In the genomic region with DNA sequence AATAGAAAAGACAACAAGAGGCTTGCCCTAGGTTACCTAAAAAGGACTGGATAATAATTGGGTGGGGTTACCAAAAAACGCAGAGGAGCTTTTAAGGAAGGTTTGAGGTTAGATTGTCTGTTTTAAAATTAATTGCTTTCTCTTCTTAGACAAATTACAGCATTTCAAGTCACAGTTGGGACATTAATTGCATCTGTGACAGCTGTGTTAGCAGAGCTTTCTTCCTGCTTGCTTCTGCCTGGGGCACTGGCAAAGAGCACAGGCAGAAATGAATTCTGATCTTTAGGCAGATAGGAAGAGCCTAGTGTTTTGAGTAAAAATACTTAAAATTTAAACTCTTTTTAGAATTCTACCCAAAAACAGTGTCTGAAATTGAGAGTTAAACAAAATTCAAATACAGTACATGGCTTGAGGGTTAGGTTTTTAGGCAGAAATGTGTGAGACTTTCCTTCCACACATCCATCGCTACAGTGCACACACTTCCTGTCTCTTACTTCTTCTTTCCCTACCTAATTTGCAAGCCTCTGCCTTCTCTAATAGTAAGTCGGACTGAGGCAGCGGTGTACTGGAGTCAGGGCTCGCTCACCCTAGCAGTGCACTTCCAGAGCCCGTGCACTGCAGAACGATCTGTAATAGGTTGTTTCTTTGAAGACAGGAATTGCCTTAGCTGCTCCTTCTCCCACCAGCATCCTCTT, we compare ENCODE assay signal across 12 mouse cellular contexts. TPM values are rescaled to one million over a fixed set of nuclear protein-coding genes. Genes with fewer than 3 reads are reported as not detected.
DNase-seq lines count a peak whose midpoint lies in the region; ATAC-seq and TF ChIP-seq lines count a peak whose summit lies in the region.
"Had no signal": no experiment of that assay in that cellular context is flagged by ENCODE, and none has a peak within 500 bp of the region (broad histone marks: within the 10 kb centered on the region; RNA-seq: fewer than 3 reads in every experiment).

No protein-coding gene starts in this region.

- no peak overlapping the region for H3K4me2 ChIP-seq in embryonic facial prominence, embryonic 12.5 days (replicated peaks)
- peak overlapping the region; percentile 38 for H3K4me2 ChIP-seq in liver, postnatal 0 days (ENCODE audit: low read depth, low read length)
- no peak overlapping the region for H3K4me2 ChIP-seq in midbrain, postnatal 0 days (ENCODE audit: low read depth, low read length, poor library complexity, severe bottlenecking)
- H3K4me2 ChIP-seq: neural tube, embryonic 15.5 days had no signal

- DNase-seq in embryonic facial prominence, embryonic 10.5 days (ENCODE audit: low spot score) = no peak
- DNase-seq in liver, postnatal 0 days = no peak
- DNase-seq in liver = no peak
- peak; percentile 27 for DNase-seq in midbrain, postnatal 0 days (ENCODE audit: low spot score)
- DNase-seq in urinary bladder, postnatal 4 days (ENCODE audit: low spot score in 2 of 2) = no peak
- no peak for DNase-seq in gastrocnemius, postnatal 14 days
- DNase-seq: adrenal gland, adult 8-10 months; lung, postnatal 14 days; right cerebral cortex, postnatal 25 days had no signal

- H3K27ac ChIP-seq in embryonic facial prominence, embryonic 12.5 days = 0 out of 2 replicates have a peak overlapping the region, but pooled peaks have one; percentile 6
- no peak overlapping the region for H3K27ac ChIP-seq in embryonic facial prominence, embryonic 10.5 days (replicated peaks)
- H3K27ac ChIP-seq in liver, postnatal 0 days (ENCODE audit: low read depth) = peak overlapping the region; percentile 46
- H3K27ac ChIP-seq in midbrain, postnatal 0 days (ENCODE audit: low read depth, low read length) = no peak overlapping the region
- H3K27ac ChIP-seq: neural tube, embryonic 15.5 days had no signal

- no peaks in the 10 kb centered on the region for H3K9me3 ChIP-seq in embryonic facial prominence, embryonic 12.5 days
- H3K9me3 ChIP-seq in embryonic facial prominence, embryonic 10.5 days = no peaks in the 10 kb centered on the region
- no peaks in the 10 kb centered on the region for H3K9me3 ChIP-seq in liver, postnatal 0 days (ENCODE audit: low read length)
- H3K9me3 ChIP-seq in midbrain, postnatal 0 days (ENCODE audit: low read length) = no peaks in the 10 kb centered on the region
- H3K9me3 ChIP-seq: neural tube, embryonic 15.5 days had no signal

- no peaks in the 10 kb centered on the region for H3K27me3 ChIP-seq in embryonic facial prominence, embryonic 12.5 days
- no peaks in the 10 kb centered on the region for H3K27me3 ChIP-seq in embryonic facial prominence, embryonic 10.5 days (replicated peaks; ENCODE audit: low read depth, poor library complexity, severe bottlenecking)
- no peaks in the 10 kb centered on the region for H3K27me3 ChIP-seq in liver, postnatal 0 days (ENCODE audit: insufficient read depth, low read length)
- no peaks in the 10 kb centered on the region for H3K27me3 ChIP-seq in midbrain, postnatal 0 days (ENCODE audit: insufficient read depth, low read length)
- H3K27me3 ChIP-seq: neural tube, embryonic 15.5 days had no signal

- 36% methylated on average over 7 of the region's 7 CpGs for WGBS in embryonic facial prominence, embryonic 12.5 days
- 53% methylated on average over 7 of the region's 7 CpGs for WGBS in embryonic facial prominence, embryonic 10.5 days
- 38% methylated on average over 7 of the region's 7 CpGs for WGBS in liver, postnatal 0 days (ENCODE audit: insufficient replicate concordance)
- WGBS in midbrain, postnatal 0 days = 54% methylated on average over 7 of the region's 7 CpGs

- TF ChIP-seq CTCF in liver, postnatal 0 days (IDR thresholded peaks at IDR 0.05; ENCODE audit: low read depth) = no peak
- TF ChIP-seq CTCF in midbrain, postnatal 0 days (IDR thresholded peaks at IDR 0.05) = no peak

- ATAC-seq in embryonic facial prominence, embryonic 12.5 days (ENCODE audit: insufficient number of reproducible peaks, insufficient read depth, low FRiP score, low TSS enrichment) = no peak
- 0 out of 2 replicates have a peak, but pooled peaks have one; percentile 21 for ATAC-seq in liver, postnatal 0 days
- ATAC-seq in common myeloid progenitor, adult 5-6 weeks (replicated peaks; ENCODE audit: low read depth, poor library complexity, severe bottlenecking) = peak; percentile 42
- no peak for ATAC-seq in midbrain, postnatal 0 days (ENCODE audit: low FRiP score)

- H3K9ac ChIP-seq in embryonic facial prominence, embryonic 12.5 days = no peak overlapping the region
- H3K9ac ChIP-seq in liver, postnatal 0 days (replicated peaks) = no peak overlapping the region
- H3K9ac ChIP-seq in midbrain, postnatal 0 days (replicated peaks; ENCODE audit: low read length, poor library complexity, severe bottlenecking) = no peak overlapping the region
- H3K9ac ChIP-seq: neural tube, embryonic 15.5 days had no signal

- H3K4me1 ChIP-seq in embryonic facial prominence, embryonic 12.5 days = peaks cover 42% of the 10 kb centered on the region
- peaks cover 48% of the 10 kb centered on the region for H3K4me1 ChIP-seq in embryonic facial prominence, embryonic 10.5 days
- peaks cover 23% of the 10 kb centered on the region for H3K4me1 ChIP-seq in liver, postnatal 0 days (ENCODE audit: insufficient read depth)
- H3K4me1 ChIP-seq in midbrain, postnatal 0 days (ENCODE audit: insufficient read depth, low read length) = no peaks in the 10 kb centered on the region; the same call in 1 of the 2 replicates

- TF ChIP-seq EP300 in liver, postnatal 0 days (IDR thresholded peaks at IDR 0.05; ENCODE audit: low read depth) = no peak

- no peak overlapping the region for H3K4me3 ChIP-seq in embryonic facial prominence, embryonic 12.5 days
- H3K4me3 ChIP-seq in embryonic facial prominence, embryonic 10.5 days = no peak overlapping the region
- no peak overlapping the region for H3K4me3 ChIP-seq in liver, postnatal 0 days (ENCODE audit: low read depth, low read length)
- no peak overlapping the region for H3K4me3 ChIP-seq in midbrain, postnatal 0 days (ENCODE audit: low read depth, low read length)
- H3K4me3 ChIP-seq: neural tube, embryonic 15.5 days had no signal

- intact Hi-C loops in gastrocnemius, postnatal 14 days (cut with DNase I; ENCODE audit: low total_unique reads) = no loop called here

- peaks cover 9% of the 10 kb centered on the region for H3K36me3 ChIP-seq in embryonic facial prominence, embryonic 12.5 days
- peaks cover 12% of the 10 kb centered on the region for H3K36me3 ChIP-seq in embryonic facial prominence, embryonic 10.5 days (replicated peaks)
- 0 out of 2 replicates have a peak, but pooled peaks cover 5% of the 10 kb centered on the region for H3K36me3 ChIP-seq in liver, postnatal 0 days (replicated peaks; ENCODE audit: insufficient read depth, low read length)
- peaks cover 3% of the 10 kb centered on the region; the same call in 1 of the 2 replicates for H3K36me3 ChIP-seq in midbrain, postnatal 0 days (ENCODE audit: insufficient read depth, low read length)

RNA-seq across cellular contexts. Expression of a gene that starts 11.5 kb away (rescaled TPM):
- polyA plus RNA-seq in embryonic facial prominence, embryonic 12.5 days (2016; fragmentation: Nextera tagmentation; extraction: Ambion mirVana) = 20.7 and 21.2 TPM in 2 replicates
- 12.5 and 13.4 TPM in 2 replicates for polyA plus RNA-seq in embryonic facial prominence, embryonic 10.5 days (2016; fragmentation: Nextera tagmentation; extraction: Ambion mirVana)
- polyA plus RNA-seq in liver, postnatal 0 days (2015; fragmentation: Nextera tagmentation; extraction: Ambion mirVana) = 3.9 and 5.0 TPM in 2 replicates
- 48.8 and 55.9 TPM in 2 replicates for total RNA-seq in common myeloid progenitor, adult 5-6 weeks (2017)
- 38.9 and 40.3 TPM in 2 replicates for total RNA-seq in midbrain, postnatal 0 days (2014; rRNA removed)
- 6.8 and 7.2 TPM in 2 replicates for polyA plus RNA-seq in midbrain, postnatal 0 days (2015; fragmentation: Nextera tagmentation; extraction: Ambion mirVana)
- 1 to 10 TPM; 6.9 to 7.6 TPM for total RNA-seq in gastrocnemius, postnatal 14 days (2021)

RNA-seq across cellular contexts. Expression of a gene that starts 41.4 kb away (rescaled TPM):
- 93.2 and 94.7 TPM in 2 replicates for polyA plus RNA-seq in embryonic facial prominence, embryonic 12.5 days (2016; fragmentation: Nextera tagmentation; extraction: Ambion mirVana)
- polyA plus RNA-seq in embryonic facial prominence, embryonic 10.5 days (2016; fragmentation: Nextera tagmentation; extraction: Ambion mirVana) = 83.2 and 85.8 TPM in 2 replicates
- polyA plus RNA-seq in liver, postnatal 0 days (2015; fragmentation: Nextera tagmentation; extraction: Ambion mirVana) = 103 and 120 TPM in 2 replicates
- total RNA-seq in common myeloid progenitor, adult 5-6 weeks (2017) = 75.8 and 88.7 TPM in 2 replicates
- total RNA-seq in midbrain, postnatal 0 days (2014; rRNA removed) = 24.1 and 46.7 TPM in 2 replicates
- polyA plus RNA-seq in midbrain, postnatal 0 days (2015; fragmentation: Nextera tagmentation; extraction: Ambion mirVana) = 116 and 125 TPM in 2 replicates
- total RNA-seq in gastrocnemius, postnatal 14 days (2021) = 10 to 100 TPM; 23.9 to 24.3 TPM

Comparison
In these comparisons a context has a peak if more than half of its experiments do, and no peak if none do; other contexts are left out.
1. H3K27ac ChIP-seq: peak in embryonic facial prominence, embryonic 12.5 days (single experiment) and liver, postnatal 0 days (single experiment); none in embryonic facial prominence, embryonic 10.5 days (single experiment) and midbrain, postnatal 0 days (single experiment).
2. ATAC-seq: peak in liver, postnatal 0 days (single experiment) and common myeloid progenitor, adult 5-6 weeks (single experiment); none in embryonic facial prominence, embryonic 12.5 days (single experiment) and midbrain, postnatal 0 days (single experiment).